10 mouse cellular contexts compared by ENCODE assay signal in the genomic region with DNA sequence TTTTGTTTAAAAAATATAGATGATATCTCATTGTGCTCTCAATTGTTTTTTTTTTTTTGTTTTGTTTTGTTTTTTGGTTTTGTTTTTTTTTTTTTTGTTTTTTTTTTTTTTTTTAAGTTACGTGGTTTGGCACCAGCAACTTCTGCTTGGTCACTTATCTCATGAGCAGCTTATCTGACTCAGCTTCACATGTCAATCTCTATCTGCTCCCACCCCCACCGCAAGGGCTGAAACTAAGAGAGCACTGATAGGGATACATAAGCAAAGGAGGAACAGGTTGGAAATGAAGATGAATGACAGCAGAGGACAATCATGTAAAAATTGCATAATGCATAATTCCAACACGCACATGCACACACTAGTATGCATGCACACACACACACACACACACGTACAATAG.
"Had no signal": no experiment of that assay in that cellular context is flagged by ENCODE, and none has a peak within 500 bp of the region (broad histone marks: within the 10 kb centered on the region; RNA-seq: fewer than 3 reads in every experiment).

No protein-coding gene starts in this region.

- ATAC-seq: lung, postnatal 0 days; midbrain, embryonic 13.5 days; midbrain, embryonic 15.5 days had no signal

- DNase-seq: lung, adult 2 months; lung, postnatal 14 days; lung, postnatal 36 days; right cerebral cortex, postnatal 14 days; thymus, adult 2 months; thymus, postnatal 25 days; thymus, postnatal 4 days had no signal
